Mouse (Mus musculus) adrenal gland, postnatal 10 days (tissue): ENCODE measurements at regions not wholly inside any gene's neighbourhood (a gene's known extent, or its start where the extent isn't known, plus 50 kb on each side); places are given as distances from the start of the nearest gene placed in this dataset.
A peak's percentile ranks its signal among the peaks of the same experiment; 100 is the strongest.

Experiments used
- DNase-seq: peaks from one replicate; pipeline ENCODE4 v3.0.0; 2021; ENCODE audit warnings: mixed read lengths

GRCm38 (mm10) chr2:149467801-149468200 is 62.9 kb downstream of the Cst10 start:
- DNase-seq, result peak; percentile 68

DNA sequence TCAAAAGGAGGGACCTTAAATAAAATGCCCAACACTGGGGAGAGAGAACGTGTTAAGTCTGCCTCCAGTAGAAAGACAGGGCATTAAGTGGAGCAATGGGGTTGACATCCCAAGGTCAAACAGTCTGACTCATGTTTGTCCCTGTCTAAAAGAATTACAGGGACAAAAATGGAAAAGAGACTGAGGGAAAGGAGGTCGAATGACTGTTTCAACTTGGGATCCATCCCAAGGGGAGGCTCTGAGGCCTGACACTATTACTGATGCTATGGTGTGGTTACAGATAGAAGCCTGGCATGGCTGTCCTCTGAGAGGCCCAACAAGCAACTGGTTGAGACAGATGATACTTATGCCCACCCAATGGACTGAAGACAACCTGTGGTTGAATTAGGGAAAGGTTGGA is 67.6 kb downstream of the Cst10 start:
- peak; percentile 47 for DNase-seq

DNA sequence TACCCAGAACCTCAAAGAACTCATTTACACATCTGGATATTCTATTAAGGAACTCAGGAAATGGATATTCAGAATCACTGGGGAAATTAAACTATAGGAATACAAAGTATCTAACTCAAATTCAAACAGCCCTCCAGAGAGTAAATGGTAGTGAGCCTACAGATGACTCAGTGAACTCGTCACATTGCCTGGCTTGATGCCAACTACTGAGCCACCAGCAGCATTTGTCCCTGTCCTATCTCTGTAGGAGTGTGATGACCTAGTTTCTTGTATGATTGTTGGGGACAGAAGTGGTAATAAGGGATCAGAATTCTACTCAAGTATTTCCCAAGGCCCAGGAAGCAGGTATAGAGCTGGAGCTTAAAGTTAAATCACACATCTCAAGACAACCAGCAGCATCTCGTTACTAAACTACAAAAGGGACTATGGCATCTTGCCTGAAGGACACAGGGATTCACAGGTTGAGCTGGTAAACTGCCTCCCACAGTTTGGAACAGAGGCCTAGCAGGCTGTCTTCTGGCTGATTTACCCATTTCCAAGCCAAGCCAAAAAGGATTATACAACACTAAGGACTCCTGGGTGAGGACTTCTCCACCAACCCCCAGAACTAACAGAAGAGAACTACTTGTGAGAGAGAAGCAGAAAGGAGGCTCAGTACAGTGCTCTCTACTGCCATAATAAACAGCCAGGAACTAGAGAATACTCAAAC is 88.6 kb downstream of the Cst10 start:
- peak; percentile 71 for DNase-seq

DNA sequence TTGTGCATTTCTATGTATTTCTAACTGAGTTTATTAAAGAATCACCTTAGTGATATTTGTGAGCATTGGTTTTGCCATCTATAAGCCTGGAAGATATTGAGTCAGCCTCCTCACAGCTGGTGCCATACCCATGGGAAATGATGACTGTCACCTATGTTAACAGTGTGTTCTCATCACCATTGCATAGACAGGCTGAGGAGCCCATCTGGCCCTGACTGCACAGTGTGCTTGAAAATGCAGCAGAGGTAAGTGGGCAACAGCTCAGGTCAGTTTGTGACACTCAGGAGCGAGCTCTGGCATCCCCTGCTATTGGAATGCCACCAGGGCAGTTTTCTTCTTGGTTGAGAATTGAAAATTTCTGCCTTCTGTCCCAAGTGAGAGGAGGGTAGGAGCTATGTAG is 108.0 kb downstream of the Cst10 start:
- DNase-seq, result no peak

DNA sequence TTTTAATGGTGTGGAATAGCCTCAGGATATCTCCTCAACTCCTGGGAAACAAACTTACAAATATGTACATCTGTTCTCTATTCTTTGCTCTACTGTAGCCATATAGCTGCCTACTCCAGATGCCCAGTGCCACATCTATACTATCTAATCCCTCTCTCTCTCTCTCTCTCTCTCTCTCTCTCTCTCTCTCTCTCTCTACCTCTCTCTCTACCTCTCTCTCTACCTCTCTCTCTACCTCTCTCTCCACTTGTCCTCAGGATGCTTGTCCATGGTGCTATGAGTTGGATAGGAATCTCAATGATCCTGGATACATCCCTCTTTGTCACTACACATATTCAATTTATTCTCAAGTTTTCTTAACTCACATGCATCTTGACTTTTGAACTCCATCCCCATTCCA is 119.6 kb downstream of the Cst10 start:
- DNase-seq, result no peak

GRCm38 (mm10) chr2:149542837-149543236 is 138.0 kb downstream of the Cst10 start:
- DNase-seq, result no peak

- DNase-seq, result no peak
Observed at GRCm38 (mm10) chr2:149545708-149546107, 140.9 kb downstream of the Cst10 start.

DNA sequence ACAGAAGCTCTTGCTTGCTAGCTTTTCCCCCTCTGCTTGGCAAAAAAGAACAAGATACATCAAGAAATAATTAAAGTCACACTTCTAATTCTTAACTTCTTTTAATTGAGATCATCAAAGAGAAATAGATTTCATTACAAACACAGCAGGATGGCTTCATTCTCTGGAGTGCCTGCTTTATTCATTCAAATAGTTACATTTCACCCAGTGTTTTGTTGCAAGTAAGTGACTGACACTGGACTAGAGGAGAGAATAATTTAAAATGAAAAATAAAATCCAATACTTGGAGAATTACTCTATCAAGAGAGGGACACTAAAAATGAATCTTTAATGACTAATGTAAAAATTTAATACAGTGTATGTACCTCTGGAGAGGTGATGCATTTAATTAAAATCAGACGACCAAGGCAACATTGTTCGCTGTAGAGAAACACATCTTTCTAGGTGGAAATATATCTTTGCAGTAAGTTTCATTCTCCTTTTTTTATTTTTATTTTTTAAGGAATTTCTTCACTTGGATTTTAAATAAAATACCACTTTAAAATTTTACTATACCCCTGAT is 141.9 kb downstream of the Cst10 start:
- DNase-seq, result no peak

DNA sequence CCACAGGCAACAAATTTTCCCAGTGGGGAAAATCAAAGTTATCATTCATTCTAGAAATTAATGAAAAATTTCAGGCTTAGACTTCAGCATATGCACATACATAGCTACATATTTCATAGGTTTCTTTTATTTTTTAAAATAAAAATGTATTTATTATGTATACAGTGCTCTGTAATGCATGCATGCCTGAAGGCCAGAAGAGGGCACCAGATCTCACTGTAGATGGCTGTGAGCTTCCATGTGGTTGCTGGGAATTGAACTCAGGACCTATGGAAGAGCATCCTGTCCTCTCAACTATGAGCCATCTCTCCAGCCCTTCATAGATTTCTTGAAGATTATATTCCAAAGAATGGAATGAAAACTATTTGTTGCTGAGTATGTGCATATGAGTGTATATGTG is 150.4 kb downstream of the Cst10 start:
- no peak for DNase-seq

DNA sequence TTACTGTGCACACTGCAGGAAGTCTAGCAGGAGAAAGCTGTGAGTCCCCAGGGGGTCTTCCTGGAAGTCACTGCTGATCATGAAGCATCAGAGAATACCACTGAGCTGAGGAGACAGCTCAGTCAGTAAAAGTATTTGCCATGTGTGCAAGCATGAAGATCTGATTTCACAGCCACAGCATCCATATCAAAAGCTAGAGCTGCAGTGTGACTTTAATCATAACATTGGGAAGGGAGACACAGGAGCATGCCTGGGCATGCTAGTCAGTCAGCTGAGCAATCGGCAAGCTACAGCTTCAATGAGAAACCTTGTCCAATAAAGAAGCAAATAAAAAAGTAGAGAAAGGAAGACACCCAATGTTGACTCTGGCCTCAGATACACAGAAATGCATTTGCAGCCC is 168.9 kb downstream of the Cst10 start:
- DNase-seq, result no peak

- DNase-seq, result no peak
Observed at GRCm38 (mm10) chr2:149602581-149602980, 197.7 kb downstream of the Cst10 start.

DNA sequence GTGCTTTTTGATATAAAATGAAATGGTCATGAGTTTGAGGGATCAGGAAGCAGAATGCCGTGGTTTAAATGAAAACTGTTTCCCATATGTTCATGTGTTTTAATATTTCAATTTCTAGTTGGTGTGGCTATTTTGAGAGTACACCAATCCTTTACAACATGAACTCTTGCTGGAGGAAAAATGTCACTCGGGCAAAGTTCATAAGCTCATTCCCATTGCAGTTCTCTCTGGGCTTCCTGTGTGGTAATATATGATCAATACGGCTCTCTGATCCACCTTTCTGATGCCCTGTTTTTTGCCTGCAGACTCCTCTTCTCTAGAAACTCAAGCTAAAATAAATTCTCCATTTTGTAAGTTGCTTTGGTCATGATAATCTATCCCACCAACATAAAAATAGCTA is 208.5 kb downstream of the Cst10 start:
- no peak for DNase-seq

GRCm38 (mm10) chr2:149614078-149614939 is 209.5 kb downstream of the Cst10 start:
- peak; percentile 8 for DNase-seq

DNA sequence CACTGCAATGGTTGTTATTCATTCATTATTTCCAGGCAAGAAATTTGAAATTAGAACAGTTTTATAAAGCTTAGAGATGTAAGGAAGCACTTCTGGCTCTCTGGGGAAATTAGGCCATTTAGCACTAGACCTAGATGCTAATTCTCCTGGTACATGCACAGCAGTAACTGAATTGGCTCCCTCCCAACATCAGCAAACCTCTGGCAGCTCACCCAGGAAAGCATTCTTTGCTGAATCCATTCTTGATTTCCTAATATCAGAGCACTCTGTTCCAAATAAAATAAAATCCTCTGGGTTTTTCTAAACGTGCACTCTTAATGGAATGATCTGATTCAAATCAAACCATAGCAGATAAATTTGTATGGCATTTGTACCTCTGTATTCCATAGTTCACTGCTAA is 203.4 kb upstream of the Syndig1 start:
- DNase-seq, result peak; percentile 80

DNA sequence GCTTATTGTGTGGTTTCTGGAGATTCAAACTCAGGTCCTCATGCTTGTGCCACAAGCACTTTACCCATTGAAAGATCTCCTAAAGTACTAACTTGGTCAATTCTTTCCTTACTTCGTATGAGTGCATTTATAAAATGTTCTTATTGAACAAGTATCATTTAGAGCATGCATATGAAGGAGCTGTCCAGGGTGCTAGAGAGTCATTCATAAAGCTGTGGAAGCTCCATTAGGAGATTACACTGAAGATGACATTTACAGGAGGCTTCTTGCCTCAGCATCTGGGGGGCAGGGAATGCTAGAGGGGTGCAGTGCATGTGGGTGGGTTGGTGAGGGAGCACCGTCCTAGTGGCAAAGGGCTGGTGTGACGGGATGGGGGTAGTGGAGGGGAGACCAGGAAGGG is 187.8 kb upstream of the Syndig1 start:
- peak; percentile 41 for DNase-seq

DNA sequence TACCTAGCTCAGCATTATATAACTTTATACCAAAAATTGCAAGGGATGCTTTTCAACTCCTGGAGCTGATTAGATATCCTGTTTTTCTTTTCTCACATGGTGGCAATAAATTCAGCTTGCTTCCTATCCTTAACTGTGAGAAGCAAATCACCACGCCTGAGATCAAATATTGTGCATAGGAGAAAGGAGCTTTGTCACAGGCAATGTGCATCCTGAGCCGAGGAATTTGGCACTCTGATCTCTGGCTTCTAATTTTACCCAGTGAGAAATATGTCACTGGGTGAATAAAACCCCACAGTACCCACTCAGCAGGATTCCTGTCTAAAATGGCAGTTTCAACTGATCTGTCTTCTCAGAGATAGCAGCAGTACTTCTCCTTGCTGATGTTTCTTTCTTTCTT is 177.2 kb upstream of the Syndig1 start:
- DNase-seq, result no peak

GRCm38 (mm10) chr2:149661086-149661485 is 167.9 kb upstream of the Syndig1 start:
- DNase-seq, result no peak

DNA sequence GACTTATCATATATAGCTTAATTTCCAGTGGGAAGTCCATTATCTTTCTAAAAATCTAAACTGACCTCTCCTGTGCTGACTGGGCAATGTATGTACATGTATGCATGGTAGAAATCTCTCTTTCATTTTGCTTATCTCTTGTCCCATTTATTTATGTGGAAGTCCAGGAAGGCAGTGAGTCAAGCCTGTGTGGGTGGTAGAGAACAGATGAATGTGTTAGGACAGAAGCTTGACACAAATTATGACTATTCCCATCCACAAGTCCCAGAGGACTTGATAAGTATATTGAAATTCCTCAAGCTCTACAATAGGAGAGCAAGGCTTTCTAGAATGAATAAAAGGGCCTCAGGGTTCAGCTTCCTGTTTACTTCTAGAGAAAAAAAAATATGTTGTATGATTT is 164.6 kb upstream of the Syndig1 start:
- DNase-seq, result no peak

GRCm38 (mm10) chr2:149666412-149666811 is 162.6 kb upstream of the Syndig1 start:
- DNase-seq, result no peak

DNA sequence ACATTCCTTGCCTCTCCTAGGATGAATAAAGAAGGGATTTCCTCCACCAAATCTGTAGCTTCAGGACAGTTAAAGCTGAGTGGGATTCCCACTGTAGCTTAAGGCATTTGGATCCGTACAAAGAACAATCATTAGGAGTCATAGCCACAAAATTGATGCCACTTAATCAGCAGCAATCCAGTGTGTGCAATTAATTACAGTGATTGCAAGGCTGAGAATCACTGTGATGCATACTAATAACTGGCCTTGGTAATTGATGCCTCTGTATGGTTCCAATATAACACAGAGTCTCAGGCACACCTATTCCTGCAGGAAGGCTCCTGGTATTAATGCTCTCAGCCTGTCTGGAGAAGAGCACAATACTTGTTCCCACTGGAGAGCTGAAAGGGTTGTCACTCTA is 157.1 kb upstream of the Syndig1 start:
- DNase-seq, result no peak

- DNase-seq, result peak; percentile 10
Observed at GRCm38 (mm10) chr2:149679822-149680459, 149.1 kb upstream of the Syndig1 start.

DNA sequence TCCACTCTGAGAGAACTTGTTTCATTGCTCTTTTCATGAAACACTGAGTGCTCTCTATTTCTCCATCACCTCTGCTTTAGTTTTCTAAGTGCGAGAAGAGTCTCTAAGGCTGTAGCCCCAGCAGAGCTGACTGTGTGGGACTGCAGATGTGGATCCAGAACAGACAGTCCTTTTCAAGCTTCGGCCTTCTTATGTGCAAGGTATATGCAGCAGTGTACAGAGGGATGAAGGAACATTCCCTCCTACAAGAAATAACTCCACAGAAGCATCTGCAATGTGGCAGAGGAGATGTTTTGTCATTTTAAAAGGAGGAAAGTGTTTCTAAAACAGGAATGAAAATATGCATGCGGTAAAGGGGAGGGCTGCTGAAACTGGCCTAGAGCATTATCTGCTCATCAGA is 106.7 kb upstream of the Syndig1 start:
- DNase-seq, result no peak

- DNase-seq, result no peak
Observed at GRCm38 (mm10) chr2:149724279-149724678, 104.7 kb upstream of the Syndig1 start.
